8 mouse cellular contexts compared by ENCODE assay signal in the genomic region with DNA sequence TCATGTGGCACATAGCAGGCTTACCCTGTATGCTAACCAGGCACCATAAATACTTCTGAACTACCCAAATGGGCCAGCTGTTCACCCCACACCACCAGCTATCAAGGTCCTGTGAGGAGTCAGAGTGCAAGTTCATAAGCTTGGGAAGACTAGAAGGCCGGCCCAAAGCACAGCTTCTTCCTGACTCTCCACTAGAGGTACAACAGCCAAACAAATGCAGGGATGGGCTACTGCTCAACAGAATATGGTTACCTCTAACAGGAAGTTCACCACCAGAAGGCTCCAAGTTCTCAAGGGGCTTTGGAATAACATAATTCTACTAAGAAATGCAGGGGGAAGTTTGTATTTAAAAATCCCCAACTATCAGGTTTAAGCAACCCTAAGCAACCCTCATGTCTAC. TPM values are rescaled to one million over a fixed set of nuclear protein-coding genes. Genes with fewer than 3 reads are reported as not detected.
DNase-seq lines count a peak whose midpoint lies in the region; ATAC-seq lines count a peak whose summit lies in the region.

No protein-coding gene starts in this region.

- peak overlapping the region; percentile 83 for H3K4me2 ChIP-seq in limb, embryonic 13.5 days (replicated peaks)
- H3K4me2 ChIP-seq in stomach, embryonic 16.5 days (ENCODE audit: low read depth, low read length) = peak overlapping the region; percentile 93

- WGBS in limb, embryonic 13.5 days = 24% methylated on average over 1 of the region's 1 CpGs
- 10% methylated on average over 1 of the region's 1 CpGs for WGBS in stomach, embryonic 16.5 days

- H3K27me3 ChIP-seq in limb, embryonic 13.5 days = no peaks in the 10 kb centered on the region
- H3K27me3 ChIP-seq in stomach, embryonic 16.5 days (ENCODE audit: control insufficient read depth, insufficient read depth, low read length) = no peaks in the 10 kb centered on the region

- peak overlapping the region; percentile 100 for H3K9ac ChIP-seq in limb, embryonic 13.5 days
- H3K9ac ChIP-seq in stomach, embryonic 16.5 days (ENCODE audit: low read length) = peak overlapping the region; percentile 97

- H3K4me1 ChIP-seq in limb, embryonic 13.5 days = peaks cover 44% of the 10 kb centered on the region
- H3K4me1 ChIP-seq in stomach, embryonic 16.5 days (ENCODE audit: control insufficient read depth, insufficient read depth, low read length) = peaks cover 31% of the 10 kb centered on the region

- H3K36me3 ChIP-seq in limb, embryonic 13.5 days = peaks cover 23% of the 10 kb centered on the region
- H3K36me3 ChIP-seq in stomach, embryonic 16.5 days (ENCODE audit: control insufficient read depth, insufficient read depth, low read length) = no peaks in the 10 kb centered on the region

- no peaks in the 10 kb centered on the region for H3K9me3 ChIP-seq in limb, embryonic 13.5 days
- H3K9me3 ChIP-seq in stomach, embryonic 16.5 days (replicated peaks; ENCODE audit: control insufficient read depth, low read length) = no peaks in the 10 kb centered on the region

- ATAC-seq in limb, embryonic 13.5 days (ENCODE audit: low FRiP score, low read depth) = no peak
- no peak for ATAC-seq in stomach, embryonic 16.5 days (ENCODE audit: insufficient read depth, low FRiP score)
- ATAC-seq in cerebellum, adult (ENCODE audit: insufficient number of reproducible peaks, low FRiP score, low TSS enrichment) = no peak

- no peak overlapping the region for H3K27ac ChIP-seq in limb, embryonic 13.5 days
- peak overlapping the region; percentile 94 for H3K27ac ChIP-seq in stomach, embryonic 16.5 days (ENCODE audit: low read length)

- H3K4me3 ChIP-seq in limb, embryonic 13.5 days = peak overlapping the region; percentile 97
- peak overlapping the region; percentile 99 for H3K4me3 ChIP-seq in stomach, embryonic 16.5 days (replicated peaks; ENCODE audit: low read length)

- DNase-seq in adrenal gland, adult (ENCODE audit: inconsistent age in 2 of 2, low spot score in 1 of 2) = peak; percentile 23 to 71
- DNase-seq in adrenal gland, postnatal 4 days (ENCODE audit: low spot score in 2 of 2) = no peak
- peak; percentile 30 for DNase-seq in retina, embryonic 14.5 days (ENCODE audit: low spot score)
- no peak for DNase-seq in retina, postnatal 1 day
- DNase-seq in left cerebral cortex, adult 11 months (ENCODE audit: low spot score) = no peak

RNA-seq across cellular contexts. Expression of gene Csnk1d, which starts 1.6 kb away (rescaled TPM):
- total RNA-seq in adrenal gland, postnatal 4 days (2021) = 100 to 1,000 TPM; 165 to 166 TPM
- polyA plus RNA-seq in limb, embryonic 13.5 days (2015; fragmentation: Nextera tagmentation; extraction: Ambion mirVana) = 133 and 136 TPM in 2 replicates
- 104 and 114 TPM in 2 replicates for polyA plus RNA-seq in stomach, embryonic 16.5 days (2015; fragmentation: Nextera tagmentation; extraction: Ambion mirVana)

RNA-seq across cellular contexts. Expression of gene Slc16a3, which starts 41.2 kb away (rescaled TPM):
- 1 to 10 TPM; 6.9 to 8.6 TPM for total RNA-seq in adrenal gland, postnatal 4 days (2021)
- polyA plus RNA-seq in limb, embryonic 13.5 days (2015; fragmentation: Nextera tagmentation; extraction: Ambion mirVana) = 84.1 and 94.1 TPM in 2 replicates
- polyA plus RNA-seq in stomach, embryonic 16.5 days (2015; fragmentation: Nextera tagmentation; extraction: Ambion mirVana) = 53.5 and 64.3 TPM in 2 replicates

RNA-seq across cellular contexts. Expression of gene Cd7, which starts 49.7 kb away (rescaled TPM):
- total RNA-seq in adrenal gland, postnatal 4 days (2021) = under 1 TPM; 0.42 to 0.54 TPM
- 0.46 TPM in 1 of 2 replicates, not detected in the other for polyA plus RNA-seq in limb, embryonic 13.5 days (2015; fragmentation: Nextera tagmentation; extraction: Ambion mirVana)
- 2.2 and 2.3 TPM in 2 replicates for polyA plus RNA-seq in stomach, embryonic 16.5 days (2015; fragmentation: Nextera tagmentation; extraction: Ambion mirVana)

RNA-seq across cellular contexts. Expression of gene Ccdc57, which starts 56.9 kb away (rescaled TPM):
- total RNA-seq in adrenal gland, postnatal 4 days (2021) = 10 to 100 TPM; 14.3 to 14.4 TPM
- 6.4 TPM in 2 replicates for polyA plus RNA-seq in limb, embryonic 13.5 days (2015; fragmentation: Nextera tagmentation; extraction: Ambion mirVana)
- 5.2 and 5.3 TPM in 2 replicates for polyA plus RNA-seq in stomach, embryonic 16.5 days (2015; fragmentation: Nextera tagmentation; extraction: Ambion mirVana)

Comparison
In these comparisons a context has a peak if more than half of its experiments do, and no peak if none do; other contexts are left out.
1. DNase-seq: peak in adrenal gland, adult (2 of 2) and retina, embryonic 14.5 days (single experiment); none in adrenal gland, postnatal 4 days (0 of 2), retina, postnatal 1 day (single experiment) and left cerebral cortex, adult 11 months (single experiment).